Mouse (Mus musculus): ENCODE data around the gene Cdipt.

- TF ChIP-seq CTCF (IDR thresholded peaks at IDR 0.05; ENCODE audit: low read depth) (no peak), EP300 (IDR thresholded peaks at IDR 0.05; ENCODE audit: low read depth) (no peak)
Measured at GRCm38 (mm10) chr7:126984667-126985444, 9.1 kb downstream of the Cdipt start.
